Mouse (Mus musculus) limb, embryonic 12.5 days (tissue): ENCODE data around the gene Gemin8. TPM values are rescaled to one million over a fixed set of nuclear protein-coding genes. Genes with fewer than 3 reads are reported as not detected.
A peak's percentile ranks its signal among the peaks of the same experiment; 100 is the strongest.

Experiments
- ATAC-seq: fragments of 200-750 bp; cut with Nextera tagmentation; 2 replicates; pipeline ENCODE4 v1.8.0; 2017; ENCODE audit warnings: low read depth, moderate TSS enrichment; ENCODE audit not compliant: insufficient number of reproducible peaks, insufficient read depth, low FRiP score, low TSS enrichment
- H3K27ac ChIP-seq: fragments of 300-500 bp; sonication (generic); 2 replicates; pipeline ENCODE4 v1.5.1; 2016; ENCODE audit warnings: mild to moderate bottlenecking, moderate library complexity
- H3K27me3 ChIP-seq: fragments of 300-500 bp; sonication (generic); 2 replicates; pipeline ENCODE4 v1.6.1; 2016; ENCODE audit warnings: mild to moderate bottlenecking, moderate library complexity
- H3K36me3 ChIP-seq: fragments of 300-500 bp; sonication (generic); 2 replicates; pipeline ENCODE4 v1.6.1; 2016; ENCODE audit warnings: mild to moderate bottlenecking, moderate library complexity
- H3K4me1 ChIP-seq: fragments of 300-500 bp; sonication (generic); replicated peaks from 2 replicates; pipeline ENCODE4 v1.6.1; 2016
- H3K4me2 ChIP-seq: fragments of 300-500 bp; sonication (generic); 2 replicates; pipeline ENCODE4 v1.6.1; 2016; ENCODE audit warnings: mild to moderate bottlenecking, moderate library complexity
- H3K4me3 ChIP-seq: fragments of 300-500 bp; sonication (generic); replicated peaks from 2 replicates; pipeline ENCODE4 v1.5.1; 2016; ENCODE audit warnings: mild to moderate bottlenecking
- H3K9ac ChIP-seq: fragments of 300-500 bp; sonication (generic); replicated peaks from 2 replicates; pipeline ENCODE4 v1.6.1; 2016; ENCODE audit warnings: mild to moderate bottlenecking, moderate library complexity
- H3K9me3 ChIP-seq: fragments of 300-500 bp; sonication (generic); 2 replicates; pipeline ENCODE4 v1.6.1; 2016; ENCODE audit warnings: mild to moderate bottlenecking, moderate library complexity
- WGBS: fragments of 180-500 bp; shearing (Covaris S2); methylation state at CpG from one replicate; pipeline ENCODE4 v1.1.7; 2016; 5-methylcytosine and 5-hydroxymethylcytosine counted together
- polyA plus RNA-seq: library from polyadenylated mRNA; unstranded; fragments of >200 nt; fragmentation: Nextera tagmentation; extraction: Ambion mirVana; gene quantifications from 2 replicates; pipeline ENCODE4 v1.2.1, GENCODE M21; 2016

Gemin8 gene
- polyA plus RNA-seq, 1 experiment from 2014 or later: 11.6 TPM

DNA sequence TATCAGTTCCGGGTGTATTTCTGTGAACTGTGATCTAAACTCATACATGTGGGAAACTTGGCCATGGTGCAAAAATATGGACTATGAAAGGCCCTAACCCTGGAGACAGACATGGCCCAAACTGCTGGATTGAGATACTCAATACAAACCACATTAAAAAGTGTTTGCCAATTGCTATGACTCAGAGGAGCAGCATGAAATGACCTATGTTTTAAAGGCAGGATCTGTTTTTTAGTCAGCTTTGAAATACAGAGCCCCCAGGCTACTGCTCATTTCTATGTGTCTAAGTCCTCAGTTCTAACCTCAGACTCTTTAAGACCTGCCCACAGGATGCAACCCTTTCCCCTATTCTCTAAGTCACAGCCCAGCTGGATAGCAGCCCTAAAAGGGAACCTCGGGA is 65.9 kb downstream of the Gemin8 start:
- H3K9me3 ChIP-seq: no peaks in the 10 kb centered on the region
- H3K27me3 ChIP-seq: peaks cover 63% of the 10 kb centered on the region
- no peak overlapping the region for H3K27ac ChIP-seq
- WGBS: 47% methylated on average over 2 of the region's 2 CpGs
- peaks cover 4% of the 10 kb centered on the region for H3K4me1 ChIP-seq
- no peaks in the 10 kb centered on the region for H3K36me3 ChIP-seq
- ATAC-seq: no peak
- no peak overlapping the region for H3K4me3 ChIP-seq
- H3K4me2 ChIP-seq: no peak overlapping the region
- no peak overlapping the region for H3K9ac ChIP-seq

DNA sequence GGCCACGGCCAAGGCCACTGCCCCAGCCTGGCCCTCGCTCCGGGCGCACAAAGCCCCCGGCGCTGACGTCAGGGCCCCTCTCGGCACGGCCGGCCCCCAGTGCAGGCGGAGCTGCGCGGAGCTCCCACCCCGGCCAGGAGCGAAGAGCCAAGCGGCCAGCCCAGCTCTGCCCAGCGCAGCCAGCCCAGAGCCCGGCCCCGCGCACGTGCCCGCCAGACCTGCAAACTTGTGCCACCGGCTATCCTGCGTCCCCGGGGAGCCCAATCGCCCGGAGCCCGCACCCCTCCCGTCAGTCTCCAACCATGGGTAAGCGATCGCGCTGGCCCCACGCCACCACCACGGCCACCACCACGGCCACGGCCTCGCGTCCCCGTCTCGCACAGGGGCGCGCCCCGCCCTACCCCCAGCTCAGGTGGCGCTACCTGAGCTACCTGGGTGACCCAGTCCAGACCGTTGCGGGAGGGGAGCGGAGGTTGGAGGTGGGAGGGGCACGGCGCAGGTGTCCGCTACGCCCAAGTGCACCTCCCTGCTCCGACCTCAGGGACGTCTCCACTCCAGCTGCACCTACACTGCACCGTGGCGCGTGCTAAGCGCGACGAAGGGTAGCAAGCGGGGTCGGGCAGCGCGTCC is 68.7 kb downstream of the Gemin8 start, which contains the start of gene Gpm6b:
Gene Gpm6b, plus strand, starts transcription at position 81 of the 630 bp plus-strand sequence.
- Histone ChIP-seq H3K9me3 (no peaks in the 10 kb centered on the region), H3K4me2 (peak within 1 kb of the TSS; percentile 85), H3K4me1 (peaks cover 4% of the 10 kb centered on the region), H3K4me3 (peak within 1 kb of the TSS; percentile 47), H3K9ac (peak within 1 kb of the TSS; percentile 57), H3K27me3 (peaks cover 53% of the 10 kb centered on the region), H3K36me3 (no peaks in the 10 kb centered on the region), H3K27ac (no peak within 1 kb of the TSS)
- WGBS: 16% methylated on average over 61 of the region's 63 CpGs
- peak; percentile 92 for ATAC-seq

DNA sequence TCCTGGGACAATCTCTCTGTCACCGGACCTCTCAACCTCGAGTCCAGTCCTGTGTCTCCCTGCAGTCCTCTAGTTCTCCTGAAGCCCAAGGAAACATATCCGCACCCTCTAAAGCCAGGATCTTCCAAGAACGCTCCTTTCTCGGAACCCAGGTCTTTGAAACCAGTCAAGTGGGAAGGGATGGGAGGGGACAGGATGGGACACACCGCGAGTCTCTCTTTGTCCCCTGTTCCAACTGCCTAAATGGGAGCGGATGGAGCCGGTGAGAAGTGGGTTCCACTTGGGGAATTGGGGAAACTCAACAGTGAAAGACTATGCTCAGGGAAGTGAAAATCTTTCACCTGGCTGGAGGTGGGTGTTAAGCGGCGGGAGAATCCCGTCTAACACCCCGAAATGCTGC is 69.3 kb downstream of the Gemin8 start:
- Histone ChIP-seq H3K4me2 (peak overlapping the region; percentile 85), H3K9ac (peak overlapping the region; percentile 57; the same call in 1 of the 2 replicates), H3K27me3 (peaks cover 55% of the 10 kb centered on the region), H3K4me1 (peaks cover 4% of the 10 kb centered on the region), H3K36me3 (no peaks in the 10 kb centered on the region), H3K9me3 (no peaks in the 10 kb centered on the region), H3K27ac (no peak overlapping the region), H3K4me3 (peak overlapping the region; percentile 47)
- 22% methylated on average over 13 of the region's 13 CpGs for WGBS
- ATAC-seq: no peak

Other genes with a start within 250 kb of the Gemin8 start
- 17.0 and 17.2 TPM in 2 replicates for gene Gpm6b, start 68.5 kb downstream of the Gemin8 start, polyA plus RNA-seq